Mouse (Mus musculus) kidney, adult 2 months (tissue): Measurements from ENCODE around the gene Bmt2. TPM values are rescaled to one million over a fixed set of nuclear protein-coding genes. Genes with fewer than 3 reads are reported as not detected.

Experiments used
- DNase-seq: peaks from one replicate; pipeline ENCODE4 v3.0.0; 2021
- H3K27ac ChIP-seq: fragments of 200-500 bp; 2 replicates; pipeline ENCODE4 v1.5.1; 2012; ENCODE audit warnings: low read depth, low read length, control low read depth, inconsistent platforms; ENCODE audit not compliant: insufficient read depth
- H3K27me3 ChIP-seq: fragments of 200-500 bp; replicated peaks from 2 replicates; pipeline ENCODE4 v1.6.1; 2012; ENCODE audit warnings: mild to moderate bottlenecking, moderate library complexity, low read length, inconsistent platforms; ENCODE audit not compliant: control insufficient read depth, insufficient read depth
- H3K36me3 ChIP-seq: fragments of 200-500 bp; 2 replicates; pipeline ENCODE4 v1.6.1; 2012; ENCODE audit warnings: mild to moderate bottlenecking, moderate library complexity, low read length, inconsistent platforms; ENCODE audit not compliant: control insufficient read depth, insufficient read depth
- H3K4me1 ChIP-seq: fragments of 200-500 bp; 2 replicates; pipeline ENCODE4 v1.6.1; 2011; ENCODE audit warnings: low read length; ENCODE audit not compliant: control insufficient read depth, insufficient read depth
- H3K4me3 ChIP-seq: fragments of 200-500 bp; 2 replicates; pipeline ENCODE4 v1.5.1; 2011; ENCODE audit warnings: mild to moderate bottlenecking, low read depth, low read length, control low read depth; ENCODE audit not compliant: insufficient read depth
- CTCF ChIP-seq: fragments of 200-500 bp; conservative IDR thresholded peaks from 2 replicates; pipeline ENCODE4 v1.5.1; 2011; ENCODE audit warnings: low read depth, mild to moderate bottlenecking, control low read depth, low read length, moderate library complexity, mixed read lengths; ENCODE audit not compliant: insufficient read depth, insufficient read length
- POLR2A ChIP-seq: fragments of 200-500 bp; IDR thresholded peaks from one replicate; pipeline ENCODE4 v1.6.1; 2011; ENCODE audit warnings: low read depth, low read length, control low read depth
- WGBS: fragments of 180-500 bp; shearing (Covaris S2); methylation state at CpG from one replicate; pipeline ENCODE4 v1.1.7; 2018; 5-methylcytosine and 5-hydroxymethylcytosine counted together
- polyA plus RNA-seq: library from polyadenylated mRNA; depleted of rRNA; stranded (reverse); fragments of >200 nt; gene quantifications from 2 replicates; pipeline ENCODE4 v1.2.3, GENCODE M21; 2012

The Bmt2 gene
- polyA plus RNA-seq, 1 experiment: 3.5 TPM

- Histone ChIP-seq H3K4me1 (no peaks in the 10 kb centered on the region), H3K27ac (no peak overlapping the region), H3K4me3 (no peak overlapping the region), H3K27me3 (no peaks in the 10 kb centered on the region), H3K36me3 (no peaks in the 10 kb centered on the region)
- TF ChIP-seq CTCF: no peak
- no peak for TF ChIP-seq POLR2A
- 91% methylated on average over 3 of the region's 3 CpGs for WGBS
- no peak for DNase-seq
These were observed 60.7 kb downstream of the Bmt2 start for GRCm38 (mm10) chr6:13617110-13617509.

GRCm38 (mm10) chr6:13614568-13614967, 63.2 kb downstream of the Bmt2 start:
- Histone ChIP-seq H3K4me3 (no peak overlapping the region), H3K4me1 (no peaks in the 10 kb centered on the region), H3K27me3 (no peaks in the 10 kb centered on the region), H3K36me3 (no peaks in the 10 kb centered on the region), H3K27ac (no peak overlapping the region)
- TF ChIP-seq CTCF (no peak), POLR2A (no peak)
- DNase-seq: no peak
- WGBS: 90% methylated on average over 3 of the region's 3 CpGs

GRCm38 (mm10) chr6:13613671-13614070, 64.1 kb downstream of the Bmt2 start:
- Histone ChIP-seq H3K36me3 (no peaks in the 10 kb centered on the region), H3K4me1 (no peaks in the 10 kb centered on the region), H3K27ac (no peak overlapping the region), H3K4me3 (no peak overlapping the region), H3K27me3 (no peaks in the 10 kb centered on the region)
- no peak for TF ChIP-seq CTCF
- TF ChIP-seq POLR2A: no peak
- DNase-seq: no peak
- 66% methylated on average over 3 of the region's 3 CpGs for WGBS

GRCm38 (mm10) chr6:13610869-13611268, 66.9 kb downstream of the Bmt2 start:
- Histone ChIP-seq H3K4me1 (no peaks in the 10 kb centered on the region), H3K36me3 (no peaks in the 10 kb centered on the region), H3K27ac (no peak overlapping the region), H3K27me3 (no peaks in the 10 kb centered on the region), H3K4me3 (no peak overlapping the region)
- 96% methylated on average over 2 of the region's 2 CpGs for WGBS
- DNase-seq: no peak
- TF ChIP-seq POLR2A (no peak), CTCF (no peak)

- no peaks in the 10 kb centered on the region for H3K36me3 ChIP-seq
- TF ChIP-seq CTCF (no peak), POLR2A (no peak)
- no peaks in the 10 kb centered on the region for H3K4me1 ChIP-seq
- H3K27me3 ChIP-seq: no peaks in the 10 kb centered on the region
- DNase-seq: peak; percentile 66
- WGBS: 67% methylated on average over 5 of the region's 5 CpGs
- no peak overlapping the region for H3K27ac ChIP-seq
- no peak overlapping the region for H3K4me3 ChIP-seq
These were observed 68.2 kb downstream of the Bmt2 start for GRCm38 (mm10) chr6:13609353-13610140.

GRCm38 (mm10) chr6:13607621-13608493, 69.9 kb downstream of the Bmt2 start, which contains the start of gene Tmem168:
Gene Tmem168 (minus strand): TSS chr6:13608100.
- 2% methylated on average over 71 of the region's 71 CpGs for WGBS
- peak; percentile 96 for DNase-seq

GRCm38 (mm10) chr6:13606921-13607620, 70.7 kb downstream of the Bmt2 start:
- no peaks in the 10 kb centered on the region for H3K27me3 ChIP-seq
- H3K36me3 ChIP-seq: peaks cover 1% of the 10 kb centered on the region; the same call in 1 of the 2 replicates
- 8% methylated on average over 15 of the region's 15 CpGs for WGBS
- DNase-seq: no peak
- peak overlapping the region; percentile 80 for H3K27ac ChIP-seq
- no peaks in the 10 kb centered on the region for H3K4me1 ChIP-seq
- TF ChIP-seq POLR2A (no peak), CTCF (no peak)
- peak overlapping the region; percentile 64 for H3K4me3 ChIP-seq

More at GRCm38 (mm10) chr6:13607621-13608493, 69.9 kb downstream of the Bmt2 start, which contains the start of gene Tmem168:
- Histone ChIP-seq H3K27me3 (no peaks in the 10 kb centered on the region), H3K4me3 (peak within 1 kb of the TSS; percentile 64), H3K36me3 (peaks cover 1% of the 10 kb centered on the region; the same call in 1 of the 2 replicates), H3K27ac (peak within 1 kb of the TSS; percentile 80), H3K4me1 (no peaks in the 10 kb centered on the region)
- 0 out of 2 replicates have a peak, but pooled peaks have one; percentile 7 for TF ChIP-seq CTCF
- TF ChIP-seq POLR2A: peak; percentile 60
